Mouse (Mus musculus): ENCODE measurements around the gene Cckar. TPM values are rescaled to one million over a fixed set of nuclear protein-coding genes. Genes with fewer than 3 reads are reported as not detected.
"Not testable (repeated sequence)": the region's sequence is repeated elsewhere in the genome, so short reads cannot be mapped to it uniquely, and the experiment has no call there.

The Cckar gene
- polyA plus RNA-seq, 1 experiment: not detected

GRCm38 (mm10) chr5:53684417-53684816 lies 23.1 kb downstream of the Cckar start:
- no peak for TF ChIP-seq POLR2A (IDR thresholded peaks at IDR 0.05; ENCODE audit: borderline replicate concordance, control insufficient read depth, low read depth, low read length)
- no peak for TF ChIP-seq CTCF (IDR thresholded peaks at IDR 0.05; ENCODE audit: control insufficient read depth, insufficient read depth, low read length)
- WGBS: 71% methylated on average over 1 of the region's 1 CpGs
- no peaks in the 10 kb centered on the region for H3K4me1 ChIP-seq (ENCODE audit: control insufficient read depth, insufficient read depth, low read length)
- H3K4me3 ChIP-seq (replicated peaks; ENCODE audit: control insufficient read depth, low read depth, low read length): no peak overlapping the region
- H3K27ac ChIP-seq (ENCODE audit: control insufficient read depth, insufficient read depth, low read depth, low read length, poor library complexity): no peak overlapping the region

DNA sequence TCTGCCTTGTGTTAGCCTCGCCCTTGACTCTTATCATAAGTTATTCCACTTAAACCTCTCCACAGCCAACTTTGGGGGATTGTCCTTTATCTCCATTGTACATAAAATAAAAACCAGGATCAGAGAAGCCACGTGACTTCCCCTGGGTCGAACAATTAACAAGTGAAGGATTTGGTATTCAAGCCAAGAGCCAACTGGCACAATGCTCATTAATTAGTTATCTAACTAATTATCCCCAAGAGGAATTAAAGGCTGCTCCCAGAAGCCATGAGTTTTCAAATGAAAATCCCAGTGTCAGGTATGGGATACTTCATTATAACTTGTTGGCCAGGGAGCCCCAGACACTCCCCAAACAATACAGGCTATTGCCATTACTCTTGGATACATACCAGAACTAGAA lies 23.6 kb downstream of the Cckar start:
- Histone ChIP-seq H3K4me3 (replicated peaks; ENCODE audit: control insufficient read depth, low read depth, low read length) (no peak overlapping the region), H3K27ac (ENCODE audit: control insufficient read depth, insufficient read depth, low read depth, low read length, poor library complexity) (no peak overlapping the region), H3K4me1 (ENCODE audit: control insufficient read depth, insufficient read depth, low read length) (no peaks in the 10 kb centered on the region)
- no peak for TF ChIP-seq POLR2A (IDR thresholded peaks at IDR 0.05; ENCODE audit: borderline replicate concordance, control insufficient read depth, low read depth, low read length)
- no peak for TF ChIP-seq CTCF (IDR thresholded peaks at IDR 0.05; ENCODE audit: control insufficient read depth, insufficient read depth, low read length)
- WGBS: 68% methylated on average over 3 of the region's 3 CpGs

DNA sequence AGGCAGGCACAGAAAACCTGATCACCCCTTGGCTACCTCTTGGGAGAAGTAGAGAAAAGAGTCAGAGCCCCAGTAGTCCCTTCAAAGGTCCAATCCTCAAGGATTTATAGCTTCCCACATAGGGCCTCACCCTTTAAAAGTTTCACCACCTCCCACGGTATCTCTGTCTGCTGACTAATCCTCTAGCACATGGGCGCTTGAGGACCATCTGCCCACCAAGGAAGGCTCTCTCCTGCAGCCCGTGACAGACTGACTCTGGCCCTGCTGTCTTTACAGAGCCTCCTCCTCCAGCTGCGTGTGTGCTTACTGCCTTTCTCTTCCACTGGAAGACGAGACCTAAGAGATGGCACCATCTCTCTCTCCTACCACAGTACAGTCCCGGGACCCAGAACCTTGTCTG lies 27.9 kb downstream of the Cckar start:
- Histone ChIP-seq H3K27ac (ENCODE audit: control insufficient read depth, insufficient read depth, low read depth, low read length, poor library complexity) (no peak overlapping the region), H3K4me1 (ENCODE audit: control insufficient read depth, insufficient read depth, low read length) (no peaks in the 10 kb centered on the region), H3K4me3 (replicated peaks; ENCODE audit: control insufficient read depth, low read depth, low read length) (no peak overlapping the region)
- 53% methylated on average over 6 of the region's 6 CpGs for WGBS
- no peak for TF ChIP-seq POLR2A (IDR thresholded peaks at IDR 0.05; ENCODE audit: borderline replicate concordance, control insufficient read depth, low read depth, low read length)
- no peak for TF ChIP-seq CTCF (IDR thresholded peaks at IDR 0.05; ENCODE audit: control insufficient read depth, insufficient read depth, low read length)

GRCm38 (mm10) chr5:53678036-53678767 lies 29.3 kb downstream of the Cckar start:
- H3K4me1 ChIP-seq (ENCODE audit: control insufficient read depth, insufficient read depth, low read length): no peaks in the 10 kb centered on the region
- no peak overlapping the region for H3K4me3 ChIP-seq (replicated peaks; ENCODE audit: control insufficient read depth, low read depth, low read length)
- H3K27ac ChIP-seq (ENCODE audit: control insufficient read depth, insufficient read depth, low read depth, low read length, poor library complexity): no peak overlapping the region
- WGBS: 58% methylated on average over 13 of the region's 13 CpGs
- TF ChIP-seq POLR2A (IDR thresholded peaks at IDR 0.05; ENCODE audit: borderline replicate concordance, control insufficient read depth, low read depth, low read length) (no peak), CTCF (IDR thresholded peaks at IDR 0.05; ENCODE audit: control insufficient read depth, insufficient read depth, low read length) (no peak)

GRCm38 (mm10) chr5:53676671-53677070 lies 30.8 kb downstream of the Cckar start:
- Histone ChIP-seq H3K4me3 (replicated peaks; ENCODE audit: control insufficient read depth, low read depth, low read length) (no peak overlapping the region), H3K27ac (ENCODE audit: control insufficient read depth, insufficient read depth, low read depth, low read length, poor library complexity) (no peak overlapping the region), H3K4me1 (ENCODE audit: control insufficient read depth, insufficient read depth, low read length) (no peaks in the 10 kb centered on the region)
- WGBS: 84% methylated on average over 8 of the region's 8 CpGs
- TF ChIP-seq POLR2A (IDR thresholded peaks at IDR 0.05; ENCODE audit: borderline replicate concordance, control insufficient read depth, low read depth, low read length) (no peak), CTCF (IDR thresholded peaks at IDR 0.05; ENCODE audit: control insufficient read depth, insufficient read depth, low read length) (no peak)

DNA sequence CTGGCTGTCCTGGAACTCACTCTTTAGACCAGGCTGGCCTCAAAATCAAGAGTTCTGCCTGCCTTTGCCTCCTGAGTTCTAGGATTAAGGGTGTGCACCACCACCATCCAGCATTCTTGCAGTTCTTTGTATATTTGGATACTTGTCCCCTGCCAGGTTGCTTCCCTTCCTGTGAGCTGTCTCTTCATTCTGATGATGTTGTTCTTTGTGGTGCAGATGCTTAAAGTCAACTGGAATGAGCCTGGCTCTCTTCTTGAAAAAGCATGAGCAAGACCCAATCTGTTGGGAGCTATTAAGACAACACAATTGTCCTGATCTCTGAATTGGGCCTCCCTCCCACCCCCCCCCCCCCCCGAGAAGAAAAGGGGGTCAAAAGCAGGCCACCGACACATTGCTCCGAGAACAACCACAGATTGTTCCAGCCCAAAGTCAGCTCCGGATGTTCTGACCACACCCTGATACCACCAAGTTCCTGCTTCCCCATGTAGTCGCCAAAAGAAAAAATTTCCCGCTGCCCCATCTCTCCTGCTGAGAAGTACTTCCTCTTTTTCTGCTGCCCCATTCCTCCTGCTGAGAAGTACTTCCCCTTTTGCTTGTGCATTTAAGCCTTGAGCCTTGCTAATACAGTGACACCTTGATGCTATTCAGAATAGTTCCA lies 33.9 kb downstream of the Cckar start:
- H3K4me1 ChIP-seq (ENCODE audit: control insufficient read depth, insufficient read depth, low read length); H3K27ac ChIP-seq (ENCODE audit: control insufficient read depth, insufficient read depth, low read depth, low read length, poor library complexity); H3K4me3 ChIP-seq (replicated peaks; ENCODE audit: control insufficient read depth, low read depth, low read length): not testable (repeated sequence)
- WGBS: 85% methylated on average over 6 of the region's 6 CpGs

- TF ChIP-seq POLR2A (IDR thresholded peaks at IDR 0.05; ENCODE audit: borderline replicate concordance, control insufficient read depth, low read depth, low read length) (no peak), CTCF (IDR thresholded peaks at IDR 0.05; ENCODE audit: control insufficient read depth, insufficient read depth, low read length) (peak; percentile 76)
- no peak overlapping the region for H3K4me3 ChIP-seq (replicated peaks; ENCODE audit: control insufficient read depth, low read depth, low read length)
Measured at GRCm38 (mm10) chr5:53672352-53672751, 35.2 kb downstream of the Cckar start.

DNA sequence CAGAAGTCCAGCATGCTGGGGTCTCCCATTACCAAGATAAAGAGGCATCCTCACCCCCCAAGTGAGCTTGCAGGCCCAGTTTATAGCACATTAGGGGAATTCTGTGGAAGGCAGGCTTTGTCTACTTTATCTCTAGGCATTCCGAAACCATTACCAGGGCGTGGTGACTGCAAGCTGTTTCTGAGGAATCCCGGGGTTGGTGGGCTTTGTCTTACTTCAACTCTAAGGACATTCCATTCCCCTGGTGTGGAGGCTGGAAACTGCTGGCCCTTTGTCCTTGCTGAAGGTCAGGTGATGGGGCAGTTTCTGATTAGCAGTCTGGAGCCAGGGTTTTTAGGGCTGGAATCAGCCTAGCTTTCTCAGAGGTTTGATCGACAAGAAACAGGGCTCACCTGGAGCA lies 36.0 kb downstream of the Cckar start:
- H3K27ac ChIP-seq (ENCODE audit: control insufficient read depth, insufficient read depth, low read depth, low read length, poor library complexity): no peak overlapping the region
- no peak for TF ChIP-seq POLR2A (IDR thresholded peaks at IDR 0.05; ENCODE audit: borderline replicate concordance, control insufficient read depth, low read depth, low read length)
- TF ChIP-seq CTCF (IDR thresholded peaks at IDR 0.05; ENCODE audit: control insufficient read depth, insufficient read depth, low read length): no peak
- 76% methylated on average over 4 of the region's 4 CpGs for WGBS
- H3K4me3 ChIP-seq (replicated peaks; ENCODE audit: control insufficient read depth, low read depth, low read length): no peak overlapping the region
- H3K4me1 ChIP-seq (ENCODE audit: control insufficient read depth, insufficient read depth, low read length): no peaks in the 10 kb centered on the region

More at GRCm38 (mm10) chr5:53672352-53672751, 35.2 kb downstream of the Cckar start:
- H3K27ac ChIP-seq (ENCODE audit: control insufficient read depth, insufficient read depth, low read depth, low read length, poor library complexity): no peak overlapping the region
- WGBS: 40% methylated on average over 5 of the region's 5 CpGs
- no peaks in the 10 kb centered on the region for H3K4me1 ChIP-seq (ENCODE audit: control insufficient read depth, insufficient read depth, low read length)

Measured in bone marrow, adult 2 months (tissue).